Comparison of ENCODE assay signal across 10 mouse cellular contexts in genomic region chr13:38009721-38010408, GRCm38 (mm10). TPM values are rescaled to one million over a fixed set of nuclear protein-coding genes. Genes with fewer than 3 reads are reported as not detected.
DNase-seq lines count a peak whose midpoint lies in the region; ATAC-seq and TF ChIP-seq lines count a peak whose summit lies in the region.
"Had no signal": no experiment of that assay in that cellular context is flagged by ENCODE, and none has a peak within 500 bp of the region (broad histone marks: within the 10 kb centered on the region; RNA-seq: fewer than 3 reads in every experiment).

No protein-coding gene starts in this region.

- peak overlapping the region in 1 of 3 experiments; percentile 47 for H3K4me3 ChIP-seq in CH12.LX (replicated peaks in 1 of 3; ENCODE audit: low read depth in 2 of 3, low read length in 2 of 3, poor library complexity in 1 of 3)
- H3K4me3 ChIP-seq in neural tube, embryonic 15.5 days (replicated peaks): no peak overlapping the region
- H3K4me3 ChIP-seq: embryonic facial prominence, embryonic 12.5 days had no signal

- H3K79me2 ChIP-seq in CH12.LX (replicated peaks; ENCODE audit: control insufficient read depth, extremely low read depth, insufficient read depth, poor library complexity, severe bottlenecking): no peaks in the 10 kb centered on the region

- no peaks in the 10 kb centered on the region for H3K9me3 ChIP-seq in CH12.LX (replicated peaks; ENCODE audit: low read length)
- H3K9me3 ChIP-seq in neural tube, embryonic 15.5 days (replicated peaks): no peaks in the 10 kb centered on the region
- H3K9me3 ChIP-seq: embryonic facial prominence, embryonic 12.5 days had no signal

- H3K4me1 ChIP-seq in CH12.LX (ENCODE audit: control insufficient read depth in 1 of 2, insufficient read depth in 2 of 2): peaks cover 15 to 39% of the 10 kb centered on the region in 2 experiments
- H3K4me1 ChIP-seq in neural tube, embryonic 15.5 days: no peaks in the 10 kb centered on the region
- H3K4me1 ChIP-seq: embryonic facial prominence, embryonic 12.5 days had no signal

- TF ChIP-seq POLR2A in CH12.LX (IDR thresholded peaks at IDR 0.05; ENCODE audit: low read depth, low read length): no peak

- in situ Hi-C loops in CH12.LX (cut with MboI; ENCODE audit: low pct_ligation_motif_present, low pct_unique_long_range_greater_than_20kb, low sequenced_read_pairs): no loop called here

- dilution Hi-C loops in CH12.LX (cut with MboI; ENCODE audit: extremely low pct_ligation_motif_present, extremely low pct_unique_long_range_greater_than_20kb, low sequenced_read_pairs): no loop called here

- H3K9ac ChIP-seq in CH12.LX (ENCODE audit: insufficient read depth, low read depth): peak overlapping the region; percentile 80; the same call in 1 of the 2 replicates
- H3K9ac ChIP-seq in neural tube, embryonic 15.5 days (replicated peaks): no peak overlapping the region
- H3K9ac ChIP-seq: embryonic facial prominence, embryonic 12.5 days had no signal

- no peaks in the 10 kb centered on the region for H3K36me3 ChIP-seq in CH12.LX (replicated peaks in 1 of 2; ENCODE audit: control insufficient read depth in 1 of 2, insufficient read depth in 1 of 2, low read length in 1 of 2)
- no peaks in the 10 kb centered on the region for H3K36me3 ChIP-seq in neural tube, embryonic 15.5 days
- H3K36me3 ChIP-seq: embryonic facial prominence, embryonic 12.5 days had no signal

- DNase-seq in heart, adult 18-20 months: peak; percentile 16 to 24
- DNase-seq in heart, postnatal 25 days (ENCODE audit: low spot score): no peak
- DNase-seq in CH12.LX (ENCODE audit: extremely low read depth): no peak
- peak; percentile 52 for DNase-seq in liver
- DNase-seq in naive thymus-derived CD4-positive, alpha-beta T cell, adult 2 months (ENCODE audit: low read depth): peak; percentile 8
- DNase-seq in adrenal gland, adult 18-20 months (ENCODE audit: low spot score in 2 of 2): no peak
- no peak for DNase-seq in left cerebral cortex, adult 11 months (ENCODE audit: low spot score)
- DNase-seq: gastrocnemius, postnatal 25 days had no signal

- no peak for TF ChIP-seq CTCF in CH12.LX (conservative IDR thresholded peaks at IDR 0.05 in 1 of 2, IDR thresholded peaks at IDR 0.05 in 1 of 2; ENCODE audit: low read depth in 2 of 2, low read length in 2 of 2)

- peak overlapping the region; percentile 39 for H3K4me2 ChIP-seq in CH12.LX (ENCODE audit: insufficient read depth, low read depth, poor library complexity, severe bottlenecking)
- H3K4me2 ChIP-seq in neural tube, embryonic 15.5 days: no peak overlapping the region
- H3K4me2 ChIP-seq: embryonic facial prominence, embryonic 12.5 days had no signal

- no peaks in the 10 kb centered on the region for H3K27me3 ChIP-seq in CH12.LX (replicated peaks)
- no peaks in the 10 kb centered on the region for H3K27me3 ChIP-seq in neural tube, embryonic 15.5 days (replicated peaks)
- H3K27me3 ChIP-seq: embryonic facial prominence, embryonic 12.5 days had no signal

- ATAC-seq in neural tube, embryonic 15.5 days (ENCODE audit: low FRiP score): no peak

- 78% methylated on average over 5 of the region's 5 CpGs for WGBS in neural tube, embryonic 15.5 days

- intact Hi-C loops in heart, postnatal 25 days (cut with DNase I): no loop called here

- TF ChIP-seq RAD21 in CH12.LX (IDR thresholded peaks at IDR 0.05; ENCODE audit: low read depth, low read length): no peak

- peak overlapping the region; percentile 88 for H3K27ac ChIP-seq in CH12.LX (ENCODE audit: insufficient read depth, low read depth)
- H3K27ac ChIP-seq in neural tube, embryonic 15.5 days (replicated peaks): no peak overlapping the region
- H3K27ac ChIP-seq: embryonic facial prominence, embryonic 12.5 days had no signal

- no peak for TF ChIP-seq EP300 in CH12.LX (IDR thresholded peaks at IDR 0.05; ENCODE audit: low read length)

TF ChIP-seq in CH12.LX, 34 proteins besides CTCF, POLR2A, EP300 and RAD21:
- TF ChIP-seq MYC (IDR thresholded peaks at IDR 0.05; ENCODE audit: low read depth, low read length): no peak
- TF ChIP-seq SMC3 (IDR thresholded peaks at IDR 0.05; ENCODE audit: low read depth, low read length): no peak
- no peak for TF ChIP-seq UBTF (IDR thresholded peaks at IDR 0.05; ENCODE audit: low read depth, low read length)
- no peak for TF ChIP-seq USF1 (IDR thresholded peaks at IDR 0.05; ENCODE audit: low read depth, low read length)
- no peak for TF ChIP-seq POLR2AphosphoS2 (IDR thresholded peaks at IDR 0.05; ENCODE audit: low read depth, low read length)
- TF ChIP-seq ETS1 (conservative IDR thresholded peaks at IDR 0.05; ENCODE audit: low read depth, low read length): no peak
- no peak for TF ChIP-seq ZMIZ1 (IDR thresholded peaks at IDR 0.05; ENCODE audit: low read depth, low read length)
- no peak for TF ChIP-seq NELFE (IDR thresholded peaks at IDR 0.05; ENCODE audit: low read depth, low read length)
- TF ChIP-seq MXI1 (IDR thresholded peaks at IDR 0.05; ENCODE audit: low read depth, low read length): no peak
- no peak for TF ChIP-seq NRF1 (IDR thresholded peaks at IDR 0.05; ENCODE audit: low read depth, low read length)
- TF ChIP-seq MAX (IDR thresholded peaks at IDR 0.05; ENCODE audit: low read length): no peak
- no peak for TF ChIP-seq CHD1 (IDR thresholded peaks at IDR 0.05; ENCODE audit: low read depth, low read length)
- TF ChIP-seq ZC3H11A (IDR thresholded peaks at IDR 0.05; ENCODE audit: low read depth, low read length): no peak

RNA-seq across cellular contexts. Expression of gene Ssr1, which starts 15.8 kb away (rescaled TPM):
- 10 to 100 TPM; 41.4 to 43.0 TPM for total RNA-seq in heart, adult 18-20 months (2021)
- total RNA-seq in heart, postnatal 25 days (2021): 10 to 100 TPM; 41.8 to 41.9 TPM
- total RNA-seq in CH12.LX (2012; rRNA removed) (67.1 and 85.9 TPM in 2 replicates), CH12.LX (2014; rRNA removed) (145 and 150 TPM in 2 replicates)
- polyA plus RNA-seq in CH12.LX (2012; ENCODE audit: insufficient read length, low read depth): 163 and 167 TPM in 2 replicates
- 100 to 1,000 TPM; 116 to 173 TPM for total RNA-seq in adrenal gland, adult 18-20 months (2021)
- 64.5 and 67.1 TPM in 2 replicates for polyA plus RNA-seq in neural tube, embryonic 15.5 days (2015; fragmentation: Nextera tagmentation; extraction: Ambion mirVana)

RNA-seq across cellular contexts. Expression of gene Riok1, which starts 26.9 kb away (rescaled TPM):
- total RNA-seq in heart, adult 18-20 months (2021): 10 to 100 TPM in 1 of 2 experiments, 1 to 10 TPM in 1; 7.3 to 10.2 TPM
- total RNA-seq in heart, postnatal 25 days (2021): 10 to 100 TPM in 1 of 2 experiments, 1 to 10 TPM in 1; 8.8 to 10.6 TPM
- total RNA-seq in CH12.LX (2012; rRNA removed): 33.9 and 42.6 TPM in 2 replicates
- total RNA-seq in CH12.LX (2014; rRNA removed): 67.0 and 70.9 TPM in 2 replicates
- polyA plus RNA-seq in CH12.LX (2012; ENCODE audit: insufficient read length, low read depth): 52.2 and 52.4 TPM in 2 replicates
- 10 to 100 TPM; 26.4 to 29.9 TPM for total RNA-seq in adrenal gland, adult 18-20 months (2021)
- 51.7 and 54.4 TPM in 2 replicates for polyA plus RNA-seq in neural tube, embryonic 15.5 days (2015; fragmentation: Nextera tagmentation; extraction: Ambion mirVana)

RNA-seq across cellular contexts. Expression of gene Cage1, which starts 27.0 kb away (rescaled TPM):
- total RNA-seq in heart, adult 18-20 months (2021): 1 to 10 TPM; 2.3 to 2.4 TPM
- total RNA-seq in heart, postnatal 25 days (2021): 1 to 10 TPM; 1.3 TPM
- total RNA-seq in CH12.LX (2012; rRNA removed): 1.1 and 1.2 TPM in 2 replicates
- total RNA-seq in CH12.LX (2014; rRNA removed): 1.3 and 1.6 TPM in 2 replicates
- polyA plus RNA-seq in CH12.LX (2012; ENCODE audit: insufficient read length, low read depth): 1.4 and 1.5 TPM in 2 replicates
- total RNA-seq in adrenal gland, adult 18-20 months (2021): 1 to 10 TPM; 1.7 to 3.6 TPM
- 2.0 and 2.6 TPM in 2 replicates for polyA plus RNA-seq in neural tube, embryonic 15.5 days (2015; fragmentation: Nextera tagmentation; extraction: Ambion mirVana)

Comparison
In these comparisons a context has a peak if more than half of its experiments do, and no peak if none do; other contexts are left out.
1. DNase-seq: peak in heart, adult 18-20 months (2 of 2), liver (single experiment) and naive thymus-derived CD4-positive, alpha-beta T cell, adult 2 months (single experiment); none in heart, postnatal 25 days (single experiment), CH12.LX (single experiment), adrenal gland, adult 18-20 months (0 of 2) and left cerebral cortex, adult 11 months (single experiment).